ENCODE assay signal across 8 mouse cellular contexts in the genomic region with DNA sequence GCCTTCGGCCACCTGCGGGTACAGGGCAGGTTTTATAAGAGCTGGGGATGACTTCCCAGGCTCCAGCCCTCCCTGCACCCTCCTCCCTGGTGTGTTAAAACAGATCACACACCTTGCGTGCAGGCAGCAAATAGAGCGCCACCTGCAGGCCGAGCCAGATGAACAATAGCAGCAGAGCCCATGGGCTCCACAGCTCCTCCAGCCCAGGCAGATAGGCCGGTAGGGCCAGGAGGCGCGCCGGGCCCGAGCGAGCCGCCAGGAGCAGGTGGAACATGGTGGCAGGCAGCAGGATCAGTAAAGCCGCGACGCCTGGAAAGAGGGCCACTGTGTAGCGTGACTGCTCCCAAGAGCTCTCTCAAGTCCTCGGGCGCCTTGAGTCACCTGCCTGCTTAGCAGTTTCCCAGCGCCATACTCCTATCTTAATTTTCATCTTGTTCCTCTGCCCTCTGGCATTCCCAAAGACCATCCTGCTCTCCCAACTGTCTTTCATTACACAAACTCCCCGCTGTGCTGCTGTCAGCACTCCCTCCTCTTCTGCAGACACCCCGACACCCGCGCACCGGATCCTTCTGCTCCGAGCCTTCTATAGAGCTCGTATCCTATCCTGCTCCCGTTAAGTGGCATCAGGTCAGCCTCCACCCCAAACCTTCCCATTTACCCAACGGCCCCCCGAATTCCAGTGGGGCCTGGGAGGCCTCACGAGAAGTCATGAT. TPM values are rescaled to one million over a fixed set of nuclear protein-coding genes. Genes with fewer than 3 reads are reported as not detected.
DNase-seq lines count a peak whose midpoint lies in the region; ATAC-seq and TF ChIP-seq lines count a peak whose summit lies in the region.

No protein-coding gene starts in this region.

- peak overlapping the region; percentile 96 for H3K4me2 ChIP-seq in heart, embryonic 12.5 days
- peak overlapping the region; percentile 86 for H3K4me2 ChIP-seq in kidney, postnatal 0 days (ENCODE audit: low read length)
- H3K4me2 ChIP-seq in liver, embryonic 12.5 days = peak overlapping the region; percentile 95
- H3K4me2 ChIP-seq in myocyte (ENCODE audit: low read depth) = peak overlapping the region; percentile 99
- peak overlapping the region; percentile 99 for H3K4me2 ChIP-seq in stomach, embryonic 15.5 days

- TF ChIP-seq CTCF in bone marrow macrophage, adult 2 months (IDR thresholded peaks at IDR 0.05; ENCODE audit: low read depth, low read length) = peak; percentile 88
- TF ChIP-seq CTCF in embryonic fibroblast, embryonic 13.5 days (IDR thresholded peaks at IDR 0.05; ENCODE audit: borderline replicate concordance, insufficient read depth, low read length) = peak; percentile 91
- peak; percentile 87 for TF ChIP-seq CTCF in kidney, postnatal 0 days (IDR thresholded peaks at IDR 0.05; ENCODE audit: low read depth)

- peaks cover 18% of the 10 kb centered on the region for H3K79me2 ChIP-seq in myocyte (ENCODE audit: control insufficient read depth, insufficient read depth)

- no peak for TF ChIP-seq POLR2A in bone marrow macrophage, adult 2 months (IDR thresholded peaks at IDR 0.05; ENCODE audit: borderline replicate concordance, low read depth, low read length)
- TF ChIP-seq POLR2A in embryonic fibroblast, embryonic 13.5 days (IDR thresholded peaks at IDR 0.05; ENCODE audit: low read depth, low read length) = no peak
- TF ChIP-seq POLR2A in myocyte (IDR thresholded peaks at IDR 0.05; ENCODE audit: insufficient read length, low read depth) = no peak

- H3K9ac ChIP-seq in heart, embryonic 12.5 days = peak overlapping the region; percentile 74
- peak overlapping the region; percentile 41 for H3K9ac ChIP-seq in kidney, postnatal 0 days (ENCODE audit: low read depth, low read length)
- peak overlapping the region; percentile 70 for H3K9ac ChIP-seq in liver, embryonic 12.5 days
- peak overlapping the region; percentile 46; the same call in 1 of the 2 replicates for H3K9ac ChIP-seq in stomach, embryonic 15.5 days

- no peaks in the 10 kb centered on the region for H3K27me3 ChIP-seq in heart, embryonic 12.5 days (replicated peaks)
- H3K27me3 ChIP-seq in kidney, postnatal 0 days (ENCODE audit: insufficient read depth, low read length) = no peaks in the 10 kb centered on the region
- H3K27me3 ChIP-seq in liver, embryonic 12.5 days (replicated peaks) = no peaks in the 10 kb centered on the region
- H3K27me3 ChIP-seq in myocyte (ENCODE audit: control insufficient read depth, insufficient read depth, insufficient read length) = no peaks in the 10 kb centered on the region
- no peaks in the 10 kb centered on the region for H3K27me3 ChIP-seq in stomach, embryonic 15.5 days (replicated peaks)

- under 1% methylated on average over 30 of the region's 30 CpGs for WGBS in heart, embryonic 12.5 days
- WGBS in kidney, postnatal 0 days = 1% methylated on average over 27 of the region's 30 CpGs
- under 1% methylated on average over 30 of the region's 30 CpGs for WGBS in liver, embryonic 12.5 days (ENCODE audit: insufficient replicate concordance)
- WGBS in stomach, embryonic 15.5 days = 1% methylated on average over 30 of the region's 30 CpGs

- H3K4me1 ChIP-seq in bone marrow macrophage, adult 2 months (ENCODE audit: control insufficient read depth, insufficient read depth, low read length) = peaks cover 12% of the 10 kb centered on the region
- H3K4me1 ChIP-seq in embryonic fibroblast, embryonic 13.5 days (ENCODE audit: control insufficient read depth, insufficient read depth, low read length) = no peaks in the 10 kb centered on the region
- H3K4me1 ChIP-seq in heart, embryonic 12.5 days (replicated peaks) = peaks cover 30% of the 10 kb centered on the region
- peaks cover 18% of the 10 kb centered on the region; the same call in 1 of the 2 replicates for H3K4me1 ChIP-seq in kidney, postnatal 0 days (replicated peaks; ENCODE audit: insufficient read depth, low read length)
- H3K4me1 ChIP-seq in liver, embryonic 12.5 days = peaks cover 49% of the 10 kb centered on the region
- peaks cover 30% of the 10 kb centered on the region for H3K4me1 ChIP-seq in stomach, embryonic 15.5 days

- peak; percentile 69 for ATAC-seq in heart, embryonic 12.5 days (ENCODE audit: insufficient number of reproducible peaks, low FRiP score)
- ATAC-seq in kidney, postnatal 0 days (replicated peaks; ENCODE audit: low FRiP score, low read depth) = peak; percentile 43
- peak; percentile 72 for ATAC-seq in liver, embryonic 12.5 days
- peak; percentile 50 for ATAC-seq in stomach, embryonic 15.5 days (ENCODE audit: insufficient read depth, low FRiP score, low read depth)

- H3K27ac ChIP-seq in bone marrow macrophage, adult 2 months (ENCODE audit: insufficient read depth, low read depth, low read length) = peak overlapping the region; percentile 31
- H3K27ac ChIP-seq in embryonic fibroblast, embryonic 13.5 days (ENCODE audit: insufficient read depth, low read length) = 0 out of 2 replicates have a peak overlapping the region, but pooled peaks have one; percentile 1
- peak overlapping the region; percentile 30; the same call in 1 of the 2 replicates for H3K27ac ChIP-seq in heart, embryonic 12.5 days (ENCODE audit: poor library complexity, severe bottlenecking)
- H3K27ac ChIP-seq in kidney, postnatal 0 days = peak overlapping the region; percentile 70
- peak overlapping the region; percentile 77 for H3K27ac ChIP-seq in liver, embryonic 12.5 days
- H3K27ac ChIP-seq in stomach, embryonic 15.5 days = peak overlapping the region; percentile 85

- H3K9me3 ChIP-seq in heart, embryonic 12.5 days (replicated peaks) = no peaks in the 10 kb centered on the region
- no peaks in the 10 kb centered on the region for H3K9me3 ChIP-seq in kidney, postnatal 0 days (replicated peaks; ENCODE audit: low read length)
- H3K9me3 ChIP-seq in liver, embryonic 12.5 days (replicated peaks) = no peaks in the 10 kb centered on the region
- H3K9me3 ChIP-seq in stomach, embryonic 15.5 days = no peaks in the 10 kb centered on the region

- peak overlapping the region; percentile 17 for H3ac ChIP-seq in myocyte (ENCODE audit: control insufficient read depth, insufficient read length)

- peaks cover 33% of the 10 kb centered on the region for H3K36me3 ChIP-seq in heart, embryonic 12.5 days
- peaks cover 20% of the 10 kb centered on the region; the same call in 1 of the 2 replicates for H3K36me3 ChIP-seq in kidney, postnatal 0 days (ENCODE audit: insufficient read depth, low read length)
- H3K36me3 ChIP-seq in liver, embryonic 12.5 days = peaks cover 41% of the 10 kb centered on the region
- no peaks in the 10 kb centered on the region for H3K36me3 ChIP-seq in myocyte (ENCODE audit: control insufficient read depth, insufficient read depth)
- peaks cover 22% of the 10 kb centered on the region for H3K36me3 ChIP-seq in stomach, embryonic 15.5 days

- peak; percentile 79 to 89 for DNase-seq in CD8-positive naive resting alpha-beta T cell, adult 2 months (ENCODE audit: low read depth in 2 of 2, low spot score in 2 of 2)
- peak; percentile 84 for DNase-seq in kidney, postnatal 0 days (ENCODE audit: low spot score)

- peak overlapping the region; percentile 56 for H3K4me3 ChIP-seq in bone marrow macrophage, adult 2 months (ENCODE audit: insufficient read depth, low read length)
- H3K4me3 ChIP-seq in embryonic fibroblast, embryonic 13.5 days (ENCODE audit: insufficient read depth, low read length) = peak overlapping the region; percentile 56
- peak overlapping the region; percentile 49 for H3K4me3 ChIP-seq in heart, embryonic 12.5 days
- peak overlapping the region; percentile 37 for H3K4me3 ChIP-seq in kidney, postnatal 0 days (replicated peaks; ENCODE audit: low read depth, low read length)
- peak overlapping the region; percentile 60 for H3K4me3 ChIP-seq in liver, embryonic 12.5 days
- peak overlapping the region; percentile 41 for H3K4me3 ChIP-seq in myocyte
- H3K4me3 ChIP-seq in stomach, embryonic 15.5 days (replicated peaks) = peak overlapping the region; percentile 50

RNA-seq across cellular contexts. Expression of a gene that starts 1.0 kb away (rescaled TPM):
- 8.1 and 13.7 TPM in 2 replicates for polyA plus RNA-seq in bone marrow macrophage, adult 2 months (2012; ENCODE audit: insufficient read depth, insufficient read length, missing spikeins)
- polyA plus RNA-seq in embryonic fibroblast, embryonic 13.5 days (2011; ENCODE audit: insufficient read length, low read depth, missing spikeins) = 18.5 and 20.7 TPM in 2 replicates
- polyA plus RNA-seq in heart, embryonic 12.5 days (2016; fragmentation: Nextera tagmentation; extraction: Ambion mirVana) = 8.4 and 9.2 TPM in 2 replicates
- polyA plus RNA-seq in kidney, postnatal 0 days (2015; fragmentation: Nextera tagmentation; extraction: Ambion mirVana) = 17.0 and 19.1 TPM in 2 replicates
- 30.0 and 31.4 TPM in 2 replicates for polyA plus RNA-seq in liver, embryonic 12.5 days (2016; fragmentation: Nextera tagmentation; extraction: Ambion mirVana)
- 37.1 TPM for polyA plus RNA-seq in myocyte (2012; fragmentation: generic; extraction: Trizol)
- polyA plus RNA-seq in stomach, embryonic 15.5 days (2015; fragmentation: Nextera tagmentation; extraction: Ambion mirVana) = 27.7 and 30.0 TPM in 2 replicates

RNA-seq across cellular contexts. Expression of a gene that starts 6.2 kb away (rescaled TPM):
- polyA plus RNA-seq in bone marrow macrophage, adult 2 months (2012; ENCODE audit: insufficient read depth, insufficient read length, missing spikeins) = 12.8 and 16.4 TPM in 2 replicates
- polyA plus RNA-seq in embryonic fibroblast, embryonic 13.5 days (2011; ENCODE audit: insufficient read length, low read depth, missing spikeins) = 8.9 and 9.9 TPM in 2 replicates
- 23.9 and 24.9 TPM in 2 replicates for polyA plus RNA-seq in heart, embryonic 12.5 days (2016; fragmentation: Nextera tagmentation; extraction: Ambion mirVana)
- 42.3 and 47.6 TPM in 2 replicates for polyA plus RNA-seq in kidney, postnatal 0 days (2015; fragmentation: Nextera tagmentation; extraction: Ambion mirVana)
- 31.1 and 31.8 TPM in 2 replicates for polyA plus RNA-seq in liver, embryonic 12.5 days (2016; fragmentation: Nextera tagmentation; extraction: Ambion mirVana)
- polyA plus RNA-seq in myocyte (2012; fragmentation: generic; extraction: Trizol) = 44.3 TPM
- 34.6 and 36.6 TPM in 2 replicates for polyA plus RNA-seq in stomach, embryonic 15.5 days (2015; fragmentation: Nextera tagmentation; extraction: Ambion mirVana)

RNA-seq across cellular contexts. Expression of a gene that starts 9.5 kb away (rescaled TPM):
- 1,783 and 2,337 TPM in 2 replicates for polyA plus RNA-seq in bone marrow macrophage, adult 2 months (2012; ENCODE audit: insufficient read depth, insufficient read length, missing spikeins)
- 1,065 and 1,194 TPM in 2 replicates for polyA plus RNA-seq in embryonic fibroblast, embryonic 13.5 days (2011; ENCODE audit: insufficient read length, low read depth, missing spikeins)
- polyA plus RNA-seq in heart, embryonic 12.5 days (2016; fragmentation: Nextera tagmentation; extraction: Ambion mirVana) = 503 and 513 TPM in 2 replicates
- polyA plus RNA-seq in kidney, postnatal 0 days (2015; fragmentation: Nextera tagmentation; extraction: Ambion mirVana) = 940 and 1,050 TPM in 2 replicates
- polyA plus RNA-seq in liver, embryonic 12.5 days (2016; fragmentation: Nextera tagmentation; extraction: Ambion mirVana) = 699 and 700 TPM in 2 replicates
- 2,772 TPM for polyA plus RNA-seq in myocyte (2012; fragmentation: generic; extraction: Trizol)
- polyA plus RNA-seq in stomach, embryonic 15.5 days (2015; fragmentation: Nextera tagmentation; extraction: Ambion mirVana) = 625 and 772 TPM in 2 replicates

RNA-seq across cellular contexts. Expression of a gene that starts 9.6 kb away (rescaled TPM):
- 24.5 and 25.9 TPM in 2 replicates for polyA plus RNA-seq in bone marrow macrophage, adult 2 months (2012; ENCODE audit: insufficient read depth, insufficient read length, missing spikeins)
- polyA plus RNA-seq in embryonic fibroblast, embryonic 13.5 days (2011; ENCODE audit: insufficient read length, low read depth, missing spikeins) = 24.0 and 25.7 TPM in 2 replicates
- 58.5 and 64.4 TPM in 2 replicates for polyA plus RNA-seq in heart, embryonic 12.5 days (2016; fragmentation: Nextera tagmentation; extraction: Ambion mirVana)
- 66.2 and 69.0 TPM in 2 replicates for polyA plus RNA-seq in kidney, postnatal 0 days (2015; fragmentation: Nextera tagmentation; extraction: Ambion mirVana)
- 58.0 and 62.7 TPM in 2 replicates for polyA plus RNA-seq in liver, embryonic 12.5 days (2016; fragmentation: Nextera tagmentation; extraction: Ambion mirVana)
- 43.0 TPM for polyA plus RNA-seq in myocyte (2012; fragmentation: generic; extraction: Trizol)
- 68.0 and 70.4 TPM in 2 replicates for polyA plus RNA-seq in stomach, embryonic 15.5 days (2015; fragmentation: Nextera tagmentation; extraction: Ambion mirVana)

RNA-seq across cellular contexts. Expression of a gene that starts 9.9 kb away (rescaled TPM):
- 83.7 and 99.9 TPM in 2 replicates for polyA plus RNA-seq in bone marrow macrophage, adult 2 months (2012; ENCODE audit: insufficient read depth, insufficient read length, missing spikeins)
- polyA plus RNA-seq in embryonic fibroblast, embryonic 13.5 days (2011; ENCODE audit: insufficient read length, low read depth, missing spikeins) = 23.2 and 23.5 TPM in 2 replicates
- 45.1 and 50.2 TPM in 2 replicates for polyA plus RNA-seq in heart, embryonic 12.5 days (2016; fragmentation: Nextera tagmentation; extraction: Ambion mirVana)
- 57.8 and 61.4 TPM in 2 replicates for polyA plus RNA-seq in kidney, postnatal 0 days (2015; fragmentation: Nextera tagmentation; extraction: Ambion mirVana)
- 35.8 and 39.9 TPM in 2 replicates for polyA plus RNA-seq in liver, embryonic 12.5 days (2016; fragmentation: Nextera tagmentation; extraction: Ambion mirVana)
- polyA plus RNA-seq in myocyte (2012; fragmentation: generic; extraction: Trizol) = 49.1 TPM
- polyA plus RNA-seq in stomach, embryonic 15.5 days (2015; fragmentation: Nextera tagmentation; extraction: Ambion mirVana) = 69.1 and 70.0 TPM in 2 replicates

Comparison
In these comparisons a context has a peak if more than half of its experiments do, and no peak if none do; other contexts are left out.
1. Peak in every context shown above with its lines: DNase-seq, ATAC-seq, H3K4me3 ChIP-seq and H3K27ac ChIP-seq.
2. H3K27ac ChIP-seq: peak in every context shown above with its lines; median percentile 85 in stomach, embryonic 15.5 days; 77 in liver, embryonic 12.5 days; 70 in kidney, postnatal 0 days; 31 in bone marrow macrophage, adult 2 months; 30 in heart, embryonic 12.5 days; 1 in embryonic fibroblast, embryonic 13.5 days.